Mouse (Mus musculus): ENCODE measurements at regions not wholly inside any gene's neighbourhood (a gene's known extent, or its start where the extent isn't known, plus 50 kb on each side); places are given as distances from the start of the nearest gene placed in this dataset.

GRCm38 (mm10) chr12:14687263-14687662 lies 535.4 kb upstream of the Fam84a start:
- peak; percentile 28 to 36 for DNase-seq (ENCODE audit: low spot score in 2 of 2)

- DNase-seq (ENCODE audit: low spot score in 2 of 2) = no peak
These were observed 524.4 kb upstream of the Fam84a start for GRCm38 (mm10) chr12:14676230-14676629.

- peak; percentile 2 to 7 for DNase-seq (ENCODE audit: low spot score in 2 of 2)
These were observed 514.1 kb upstream of the Fam84a start for GRCm38 (mm10) chr12:14665909-14666308.
